Mouse (Mus musculus): ENCODE measurements at regions not wholly inside any gene's neighbourhood (a gene's known extent, or its start where the extent isn't known, plus 50 kb on each side); places are given as distances from the start of the nearest gene placed in this dataset.

- no peak for DNase-seq (ENCODE audit: low spot score)
Measured at GRCm38 (mm10) chr9:117689946-117690345, 60.2 kb upstream of the Rbms3 start.
